Mouse (Mus musculus) T-helper 17 cell (primary cell): ENCODE measurements at regions not wholly inside any gene's neighbourhood (a gene's known extent, or its start where the extent isn't known, plus 50 kb on each side); places are given as distances from the start of the nearest gene placed in this dataset.

Experiments
- in situ Hi-C, 2 experiments: fragments of 300-600 bp; cut with MboI, MseI; formaldehyde crosslinking; loops; 1 replicate in 1 of 2; 2 replicates in 1 of 2; pipeline ENCODE4 v1.15.1; 2025; ENCODE audit warnings: high pct_unique_total_duplicates in 2 of 2

GRCm38 (mm10) chr11:31540816-31541215, 130.9 kb downstream of the Bod1 start:
- in situ Hi-C loops: loop anchor here in 1 of 2 experiments (10.0 kb wide), 1 partner anchor 1244 kb away; no protein-coding TSS in a partner anchor

- in situ Hi-C loops: no loop called here
Measured at GRCm38 (mm10) chr11:31531416-31531815, 140.3 kb downstream of the Bod1 start.

DNA sequence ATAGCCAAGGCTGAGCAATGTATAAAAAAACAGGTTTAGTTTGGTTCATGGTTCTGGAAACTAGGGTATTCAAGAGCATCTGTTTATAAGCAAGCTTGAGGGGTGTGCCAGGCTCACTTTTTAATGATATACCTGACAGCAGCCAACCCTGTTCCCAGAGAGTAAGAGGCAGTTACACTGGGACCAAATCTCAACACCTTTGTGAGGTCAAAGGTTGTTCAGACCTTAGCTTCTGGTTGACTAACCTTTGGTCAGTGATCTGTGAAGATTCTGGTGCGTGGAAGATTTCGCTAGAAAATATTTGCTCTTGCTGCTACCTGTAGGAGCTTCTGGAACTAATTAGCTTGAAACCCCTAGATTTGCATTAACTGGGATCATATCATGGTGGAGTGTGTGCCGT, 140.8 kb downstream of the Bod1 start:
- in situ Hi-C loops: no loop called here

DNA sequence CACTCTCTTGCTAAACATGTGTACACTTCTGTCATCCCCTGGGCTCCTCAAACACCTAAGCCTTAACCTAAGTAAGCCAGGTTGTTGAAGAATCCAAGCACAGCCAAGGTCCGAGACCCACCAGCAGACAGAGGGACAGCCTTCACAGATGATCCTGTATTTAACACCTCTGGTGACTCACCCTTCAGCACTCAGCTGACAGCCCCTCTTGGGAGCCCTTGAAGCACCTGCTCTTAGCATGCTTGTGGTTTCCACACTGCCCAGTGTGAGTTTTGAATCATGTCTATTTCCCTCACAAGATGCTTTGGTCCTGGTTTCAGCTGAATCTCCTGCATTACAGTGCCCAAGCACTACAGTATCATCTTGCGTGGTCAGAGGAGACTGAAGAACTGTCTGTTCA, 142.0 kb downstream of the Bod1 start:
- in situ Hi-C loops: loop anchor here in 1 of 2 experiments (10.0 kb wide), 1 partner anchor 1765 kb away; no protein-coding TSS in a partner anchor

DNA sequence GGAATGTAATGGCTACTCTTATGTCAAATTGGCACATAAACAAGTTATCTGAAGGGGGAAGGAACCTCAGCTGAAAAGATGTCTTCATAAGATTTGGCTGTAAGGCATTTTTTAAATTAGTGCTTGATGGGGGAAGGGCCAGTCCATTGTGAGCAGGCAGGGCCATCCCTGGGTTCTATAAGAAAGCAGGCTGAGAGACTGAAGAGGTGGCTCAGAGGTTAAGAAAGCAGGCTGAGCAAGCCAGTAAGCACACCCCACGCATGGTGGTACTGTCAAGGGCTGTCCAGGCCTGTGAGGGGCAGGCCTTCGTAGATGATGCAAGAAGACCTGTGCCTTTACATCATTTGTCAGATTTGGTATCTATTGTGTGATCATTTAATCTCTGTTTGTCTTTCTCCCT, 147.0 kb downstream of the Bod1 start:
- in situ Hi-C loops: loop anchor here in 1 of 2 experiments (10.0 kb wide), 1 partner anchor 1760 kb away; no protein-coding TSS in a partner anchor

DNA sequence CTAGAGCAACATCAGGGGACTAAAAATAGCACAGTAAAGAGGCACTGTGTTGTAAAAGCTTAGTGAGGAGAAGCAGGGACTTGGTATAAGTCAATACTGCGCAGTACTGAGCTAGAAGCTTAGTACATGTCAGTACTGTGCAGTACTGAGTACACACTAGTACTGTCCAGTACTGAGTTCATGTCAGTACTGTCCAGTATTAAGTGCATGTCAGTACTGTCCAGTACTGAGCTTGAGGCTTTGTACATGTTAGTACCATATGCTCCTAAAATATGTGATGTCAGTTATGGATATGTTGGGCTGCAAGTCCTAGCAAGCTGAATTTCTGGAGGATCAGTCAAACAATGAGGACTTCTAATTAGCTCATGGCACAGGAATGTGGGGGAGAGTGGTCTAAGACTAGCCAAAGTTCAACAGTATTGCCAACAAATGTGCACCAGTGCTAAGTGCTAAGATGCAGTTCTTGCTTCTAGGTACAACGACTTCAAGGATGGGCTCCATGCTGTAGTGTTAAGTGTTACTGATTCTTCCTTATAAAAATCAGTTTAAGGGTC, 147.5 kb downstream of the Bod1 start:
- in situ Hi-C loops: loop anchor here in 1 of 2 experiments (10.0 kb wide), 1 partner anchor 1759 kb away; no protein-coding TSS in a partner anchor

DNA sequence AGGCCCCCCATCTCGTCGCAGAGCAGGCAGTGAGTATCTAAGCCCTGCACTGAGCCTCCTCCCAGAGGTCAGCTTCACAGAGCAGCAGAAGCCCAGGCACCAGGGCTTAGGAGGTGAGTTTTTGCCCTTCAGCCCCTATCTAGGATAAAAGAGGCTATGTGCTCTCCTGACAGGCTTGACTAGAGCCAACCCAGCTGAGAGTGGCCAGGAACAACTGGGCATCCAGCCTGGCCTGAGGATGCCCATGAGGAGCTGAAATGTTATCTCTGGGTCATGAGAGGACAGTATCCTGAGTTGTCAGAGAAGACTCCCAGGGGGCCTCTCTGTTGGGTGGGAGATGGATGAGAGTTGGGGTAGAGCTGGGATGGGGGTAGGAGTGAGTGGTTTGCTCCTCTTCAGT, 149.6 kb downstream of the Bod1 start:
- in situ Hi-C loops: loop anchor here in 1 of 2 experiments (10.0 kb wide), 1 partner anchor 1757 kb away; no protein-coding TSS in a partner anchor

DNA sequence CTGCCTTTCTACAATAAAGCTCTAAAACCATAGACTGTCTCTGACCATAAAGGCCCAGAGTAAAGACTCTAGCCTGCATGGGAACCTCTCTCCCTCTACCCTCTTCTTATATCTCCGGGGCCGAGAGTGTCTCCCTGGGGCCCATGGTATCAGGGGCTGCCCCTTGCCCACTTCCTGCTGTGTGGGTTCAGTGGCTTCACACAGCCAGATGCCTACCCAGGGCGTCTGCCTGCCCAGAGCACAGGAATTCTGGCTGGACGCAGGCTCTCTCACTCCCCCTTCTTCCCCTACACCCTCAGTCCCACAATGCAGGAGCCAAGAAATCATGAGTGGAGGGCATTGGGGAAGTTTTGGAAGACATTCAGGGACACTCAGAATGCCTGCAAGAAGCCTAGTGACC, 150.8 kb downstream of the Bod1 start:
- in situ Hi-C loops: loop anchor here in 1 of 2 experiments (10.0 kb wide), 1 partner anchor 1756 kb away; no protein-coding TSS in a partner anchor

- in situ Hi-C loops: no loop called here
Measured at GRCm38 (mm10) chr11:31503239-31503916, 133.5 kb upstream of the Stc2 start.

GRCm38 (mm10) chr11:31485429-31485828, 115.6 kb upstream of the Stc2 start:
- in situ Hi-C loops: no loop called here

DNA sequence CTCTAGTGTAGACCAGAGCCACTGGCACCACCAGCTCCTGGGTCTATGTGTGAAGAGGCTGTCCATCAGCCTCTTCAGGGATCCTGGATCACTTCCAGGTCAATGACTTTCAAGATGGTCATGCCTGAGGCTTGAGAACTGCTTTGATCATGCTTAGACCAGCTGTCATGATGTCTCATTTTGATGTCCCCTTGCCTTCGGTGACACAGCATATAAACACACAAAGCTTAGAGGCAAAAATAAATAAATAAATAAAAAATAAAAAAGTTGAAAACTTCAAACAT, 111.1 kb upstream of the Stc2 start:
- in situ Hi-C loops: no loop called here

GRCm38 (mm10) chr11:31480225-31481056, 110.6 kb upstream of the Stc2 start:
- in situ Hi-C loops: no loop called here

GRCm38 (mm10) chr11:31477763-31478162, 107.9 kb upstream of the Stc2 start:
- in situ Hi-C loops: no loop called here

DNA sequence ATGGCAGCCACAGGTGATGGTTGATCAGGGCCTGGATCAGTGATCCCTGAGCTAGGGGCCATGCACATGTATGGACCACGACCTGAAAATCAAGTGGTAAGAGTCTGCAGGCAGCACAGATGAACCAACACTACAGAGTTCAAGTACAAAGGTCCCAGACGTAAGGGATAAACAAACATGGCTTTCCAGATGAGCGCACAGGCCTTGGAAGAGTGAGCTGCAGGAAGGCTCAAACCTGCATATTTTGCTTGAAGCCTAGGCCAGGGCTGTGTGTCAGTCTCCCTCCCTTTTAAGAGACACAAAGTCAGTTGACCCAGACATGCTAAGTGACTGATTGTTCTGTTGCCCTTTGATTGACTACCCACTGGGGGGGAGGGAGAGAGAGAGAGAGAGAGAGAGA, 107.2 kb upstream of the Stc2 start:
- in situ Hi-C loops: no loop called here

- in situ Hi-C loops: no loop called here
Measured at GRCm38 (mm10) chr11:31473017-31473416, 103.1 kb upstream of the Stc2 start.

- in situ Hi-C loops: no loop called here
Measured at GRCm38 (mm10) chr11:31470681-31471414, 101.0 kb upstream of the Stc2 start.

- in situ Hi-C loops: loop anchor here (5.0 to 10.0 kb wide), 2 partner anchors 102 to 1840 kb away; no protein-coding TSS in a partner anchor
Measured at GRCm38 (mm10) chr11:31464844-31465243, 95.0 kb upstream of the Stc2 start.

DNA sequence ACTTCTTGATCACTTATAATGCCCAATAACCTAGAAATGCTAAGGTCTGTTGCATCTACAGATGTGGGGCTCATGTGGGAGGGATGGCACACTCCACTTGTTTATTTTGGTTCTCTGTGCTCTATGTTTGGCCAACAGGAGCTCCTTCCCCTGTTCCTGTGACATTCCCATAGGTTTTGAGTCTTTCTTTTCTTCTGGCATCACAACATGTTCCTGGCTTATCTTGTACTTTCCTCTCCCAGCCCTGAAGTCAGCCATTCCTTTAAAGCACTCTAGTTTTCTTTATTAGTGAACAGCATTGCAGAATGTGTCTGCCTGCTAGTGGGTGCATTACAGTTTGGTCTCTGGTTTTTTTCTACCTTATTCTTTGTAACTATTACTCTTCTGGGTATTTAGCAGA, 92.6 kb upstream of the Stc2 start:
- in situ Hi-C loops: loop anchor here (5.0 to 10.0 kb wide), 2 partner anchors 105 to 1838 kb away; no protein-coding TSS in a partner anchor

GRCm38 (mm10) chr11:31461824-31462223, 92.0 kb upstream of the Stc2 start:
- in situ Hi-C loops: loop anchor here (5.0 to 10.0 kb wide), 2 partner anchors 105 to 1837 kb away; no protein-coding TSS in a partner anchor

- in situ Hi-C loops: loop anchor here (5.0 to 10.0 kb wide), 2 partner anchors 106 to 1837 kb away; no protein-coding TSS in a partner anchor
Measured at GRCm38 (mm10) chr11:31461348-31461747, 91.5 kb upstream of the Stc2 start.

- in situ Hi-C loops: no loop called here
Measured at GRCm38 (mm10) chr11:31427374-31427773, 57.5 kb upstream of the Stc2 start.
